Mouse (Mus musculus) thymus, adult 2 months (tissue): ENCODE measurements around the gene Golga2.

Source experiments
- CTCF ChIP-seq: fragments of 200-500 bp; IDR thresholded peaks from 2 replicates; pipeline ENCODE4 v1.5.1; 2012; ENCODE audit warnings: mild to moderate bottlenecking, control low read depth, low read length, moderate library complexity, borderline replicate concordance; ENCODE audit not compliant: control insufficient read depth, poor library complexity, insufficient read depth; ENCODE audit errors: extremely low read depth
- POLR2A ChIP-seq: fragments of 200-500 bp; IDR thresholded peaks from 2 replicates; pipeline ENCODE4 v1.6.1; 2012; ENCODE audit warnings: mild to moderate bottlenecking, low read length, control low read depth, moderate library complexity; ENCODE audit not compliant: control insufficient read depth, poor library complexity, insufficient read depth; ENCODE audit errors: extremely low read depth

GRCm38 (mm10) chr2:32335888-32336287 is 48.7 kb downstream of the Golga2 start:
- no peak for TF ChIP-seq POLR2A
- TF ChIP-seq CTCF, result no peak
